Mouse (Mus musculus): Measurements from ENCODE around the gene Nrip1.

Nrip1 gene

DNA sequence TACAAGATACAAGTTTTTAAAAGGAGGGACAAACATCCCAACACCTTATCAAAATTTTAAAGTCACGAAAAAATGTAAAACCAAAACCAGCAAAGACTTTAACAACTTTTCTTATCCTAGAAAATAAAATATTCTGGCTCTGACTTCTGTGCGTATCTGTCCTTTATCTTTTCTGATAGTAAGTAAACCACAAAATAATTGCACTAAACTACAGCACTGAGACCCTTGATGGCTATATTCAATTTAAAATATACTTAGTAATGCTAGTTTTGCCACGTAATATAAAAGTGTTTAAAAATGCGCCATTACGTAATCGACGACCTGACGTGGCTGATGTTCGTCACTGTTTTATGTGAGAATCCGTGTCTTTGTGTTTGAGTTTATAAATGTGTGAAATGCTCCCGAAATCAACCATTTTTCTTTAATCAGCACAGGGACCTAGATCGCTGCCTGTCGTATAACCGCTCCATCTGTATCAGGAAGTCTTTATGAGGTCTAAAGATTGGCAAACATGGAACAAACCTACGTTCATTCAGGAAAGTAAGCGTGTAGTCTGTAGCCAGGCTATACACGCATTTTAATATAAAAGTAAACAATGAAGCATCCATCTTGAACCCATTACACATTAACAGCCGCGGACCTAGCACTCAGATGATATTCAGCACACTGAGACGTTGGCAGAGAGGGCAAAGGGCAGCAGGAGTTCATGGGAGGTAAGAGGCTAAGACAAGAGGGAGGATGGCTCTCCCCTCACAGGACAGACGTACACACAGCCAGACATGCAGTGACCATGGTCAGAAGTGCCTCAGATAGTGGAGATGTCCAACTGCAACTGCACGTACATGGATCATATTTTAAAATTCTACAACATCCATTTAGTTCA, 56.4 kb downstream of the Nrip1 start:
- no peak for DNase-seq (ENCODE audit: low read depth, low spot score)

DNA sequence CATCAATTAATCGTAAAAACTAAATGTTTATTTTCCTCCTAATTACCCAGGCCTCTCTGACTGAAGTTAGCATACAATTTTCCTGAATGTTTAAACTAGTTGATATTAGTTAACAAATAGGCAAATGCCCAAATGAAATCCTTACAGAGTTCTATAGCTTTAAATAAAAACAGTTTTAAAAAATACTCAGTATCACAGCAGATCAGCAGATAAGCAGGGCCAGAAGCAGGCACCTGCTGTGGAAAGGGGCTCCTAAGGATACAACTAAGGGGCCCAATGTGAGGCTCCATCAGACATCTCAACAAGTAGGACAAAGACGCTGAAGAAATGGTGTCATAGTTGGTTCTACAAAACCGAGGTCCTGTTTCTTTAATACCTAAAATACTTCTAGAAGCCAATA, 58.0 kb downstream of the Nrip1 start:
- no peak for DNase-seq (ENCODE audit: low read depth, low spot score)

DNA sequence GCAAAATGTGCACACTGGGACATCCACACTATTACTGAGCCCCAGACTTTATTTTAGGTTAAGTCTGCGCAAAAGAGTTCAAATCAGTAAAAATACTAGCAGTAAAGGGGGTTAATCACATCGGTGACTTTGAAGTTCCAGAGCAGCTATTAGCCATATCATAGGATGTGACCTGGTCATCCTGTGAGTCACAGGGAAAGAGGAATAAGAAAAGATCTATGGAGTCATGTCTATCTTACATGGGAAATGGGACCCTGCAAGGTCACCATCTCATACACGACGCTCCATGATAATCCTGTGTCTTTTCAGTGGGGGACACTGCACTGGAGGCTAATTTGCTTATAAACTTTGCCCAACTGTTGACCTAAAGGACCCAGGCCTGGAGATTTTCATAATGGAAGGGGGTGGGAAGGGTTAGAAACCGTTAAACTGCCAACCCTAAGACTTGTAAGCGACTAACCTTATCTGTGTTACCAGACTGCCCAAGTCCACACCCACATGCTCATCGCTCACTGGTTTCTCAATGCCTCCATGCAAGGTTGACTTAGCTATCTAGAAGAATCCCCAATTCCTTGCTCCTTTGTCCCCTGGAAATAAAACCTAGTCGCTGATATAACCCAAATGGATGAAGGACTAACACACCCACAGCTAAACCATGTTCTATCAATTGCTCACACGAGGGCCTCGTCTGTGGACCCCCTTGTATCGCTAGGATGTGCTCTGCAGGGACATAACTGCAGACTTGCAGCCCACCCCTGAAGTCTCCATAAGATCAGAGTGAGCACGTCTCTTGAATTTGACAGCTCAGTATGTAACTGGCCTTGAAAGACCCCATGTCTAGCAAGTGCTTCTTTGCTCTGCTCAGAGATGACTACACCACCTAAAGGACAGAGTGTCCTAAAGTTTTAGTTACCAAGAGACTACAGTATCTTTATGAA, 59.3 kb downstream of the Nrip1 start:
- DNase-seq (ENCODE audit: low read depth, low spot score): no peak

DNA sequence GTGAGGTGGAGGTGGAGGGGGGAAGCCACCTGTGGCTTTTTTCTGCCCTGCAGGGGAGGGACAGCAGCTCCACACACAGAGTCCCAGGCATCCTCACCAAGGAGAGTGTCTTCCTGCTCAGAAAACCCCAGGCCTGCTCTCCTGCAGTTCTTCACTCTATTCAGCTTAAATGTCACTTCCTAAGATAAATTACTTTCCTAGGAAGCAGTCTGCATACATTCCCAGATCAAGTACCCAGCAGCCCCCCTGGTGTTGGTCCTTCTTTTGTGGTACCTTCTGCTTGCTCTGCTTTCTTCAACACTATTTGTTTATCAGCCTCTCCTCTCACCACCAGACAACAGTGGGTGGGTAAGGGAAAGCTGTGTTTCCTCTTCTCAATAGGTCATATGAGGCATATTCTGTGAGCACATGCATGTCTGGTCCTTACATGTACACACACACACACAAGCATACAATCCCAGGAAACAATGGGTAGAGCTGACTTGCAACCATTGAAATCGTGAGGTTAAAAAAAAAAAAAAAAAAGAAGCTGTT, 60.7 kb downstream of the Nrip1 start:
- no peak for DNase-seq (ENCODE audit: low read depth, low spot score)

DNA sequence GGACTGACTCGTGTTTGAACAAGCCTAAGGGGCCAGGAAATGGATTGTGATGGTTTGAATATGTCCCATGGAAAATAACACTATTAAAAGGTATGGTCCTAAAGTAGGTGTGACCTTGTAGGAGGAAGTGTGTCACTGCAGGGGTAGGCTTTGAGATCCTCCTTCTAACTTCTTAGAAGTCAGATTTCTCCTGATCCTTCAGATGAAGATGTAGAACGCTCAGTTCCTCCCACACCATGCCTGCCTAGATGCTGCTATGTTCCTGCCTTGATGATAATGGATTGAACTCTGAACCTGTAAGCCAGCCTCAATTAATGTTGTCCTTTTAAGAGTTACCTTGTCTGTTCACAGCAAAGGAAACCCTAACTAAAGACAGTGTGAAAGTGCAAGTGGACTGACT, 62.8 kb downstream of the Nrip1 start:
- DNase-seq (ENCODE audit: low read depth, low spot score): no peak

DNA sequence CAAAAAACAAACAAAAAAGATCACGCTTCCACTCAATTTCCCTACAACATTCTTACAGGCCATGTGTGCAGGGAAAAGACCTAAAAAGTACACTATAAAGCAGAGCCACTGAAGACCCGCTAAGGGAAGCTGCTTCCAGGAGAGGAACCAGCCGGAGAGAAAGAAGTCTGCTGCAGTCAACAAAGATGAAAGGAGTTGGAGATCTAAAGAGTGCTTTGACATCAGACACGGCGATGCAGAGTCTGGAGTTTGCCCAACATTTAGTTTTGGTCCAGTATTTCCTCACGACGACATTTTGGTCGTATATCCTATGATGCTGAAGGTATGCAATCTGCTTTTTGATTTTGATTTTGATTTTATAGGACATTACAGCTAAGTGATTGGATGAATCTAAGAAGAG, 63.3 kb downstream of the Nrip1 start:
- peak; percentile 37 for DNase-seq (ENCODE audit: low read depth, low spot score)

DNA sequence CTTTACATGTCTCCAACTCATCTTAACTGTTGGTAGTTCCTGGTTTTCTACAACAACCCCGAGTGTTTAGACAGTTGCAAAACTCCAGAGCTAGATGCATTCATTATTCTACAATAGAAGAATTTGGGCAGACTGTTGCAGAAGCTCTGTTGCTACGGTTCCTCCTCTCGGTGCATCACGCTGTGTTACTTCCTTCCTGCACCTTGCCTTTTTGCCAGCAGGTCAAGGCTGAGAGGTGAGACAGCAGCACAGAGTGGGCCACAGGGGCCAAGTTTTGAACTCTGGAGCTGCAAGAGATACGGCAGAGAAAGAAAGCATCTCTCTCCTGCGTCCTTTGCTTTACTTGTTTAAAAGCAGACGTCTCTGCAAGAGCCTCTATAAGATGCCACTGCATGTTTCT, 64.3 kb downstream of the Nrip1 start:
- no peak for DNase-seq (ENCODE audit: low read depth, low spot score)

DNA sequence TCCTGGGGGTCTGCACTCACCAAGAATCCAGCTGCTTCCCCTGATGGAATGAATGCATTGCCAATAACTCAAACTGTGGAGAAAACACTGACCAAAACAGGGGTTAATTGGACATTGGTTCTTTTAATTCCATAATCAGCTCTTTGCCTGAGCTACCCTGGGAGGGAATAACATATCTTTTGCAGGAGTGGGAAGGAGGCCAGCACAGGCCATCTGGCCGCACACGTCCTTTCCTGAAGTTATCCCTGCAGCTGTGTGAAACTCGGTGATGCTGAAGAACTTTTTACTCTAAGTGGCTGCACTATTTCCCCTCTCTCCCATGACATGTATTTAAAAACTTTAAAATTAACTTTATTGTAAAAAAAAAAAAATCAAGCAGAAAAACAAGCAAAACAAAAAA, 66.6 kb downstream of the Nrip1 start:
- no peak for DNase-seq (ENCODE audit: low read depth, low spot score)

DNA sequence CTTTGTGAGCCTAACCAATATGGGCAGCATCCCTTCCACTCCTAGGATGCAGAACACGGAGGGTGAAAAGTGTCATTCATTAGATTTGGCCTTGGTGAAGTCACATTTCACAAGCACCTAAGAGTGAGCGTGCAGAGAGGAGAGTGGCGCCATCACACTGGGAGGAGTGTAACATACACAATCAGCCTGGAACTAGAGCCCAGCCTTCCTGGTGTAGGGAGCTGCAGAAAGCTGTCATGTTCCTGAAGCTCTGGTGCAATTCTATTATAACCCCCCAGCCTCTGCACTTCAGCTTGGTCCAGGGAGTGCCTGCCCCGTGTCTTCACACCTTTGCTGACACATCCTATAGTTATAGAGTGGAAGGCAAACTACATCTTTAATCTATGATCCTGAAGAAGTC, 67.2 kb downstream of the Nrip1 start:
- no peak for DNase-seq (ENCODE audit: low read depth, low spot score)

DNA sequence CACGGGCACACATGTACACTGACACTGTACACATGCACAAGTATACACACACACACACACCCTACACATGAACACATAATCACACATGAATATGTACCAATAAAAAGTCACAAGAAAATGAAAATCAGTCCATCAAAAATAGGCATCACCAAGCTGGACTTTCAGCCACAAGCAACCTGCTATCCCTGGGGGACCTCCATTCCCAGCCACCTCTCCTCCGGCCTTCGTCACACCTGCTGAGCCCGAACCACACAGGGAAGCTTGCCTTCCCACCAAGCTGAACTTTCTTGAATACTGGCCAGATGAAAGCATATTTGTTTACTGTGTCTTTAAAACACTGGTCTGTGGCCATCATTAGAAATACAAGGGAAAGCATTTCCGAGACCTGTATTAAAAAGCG, 70.2 kb downstream of the Nrip1 start:
- no peak for DNase-seq (ENCODE audit: low read depth, low spot score)

DNA sequence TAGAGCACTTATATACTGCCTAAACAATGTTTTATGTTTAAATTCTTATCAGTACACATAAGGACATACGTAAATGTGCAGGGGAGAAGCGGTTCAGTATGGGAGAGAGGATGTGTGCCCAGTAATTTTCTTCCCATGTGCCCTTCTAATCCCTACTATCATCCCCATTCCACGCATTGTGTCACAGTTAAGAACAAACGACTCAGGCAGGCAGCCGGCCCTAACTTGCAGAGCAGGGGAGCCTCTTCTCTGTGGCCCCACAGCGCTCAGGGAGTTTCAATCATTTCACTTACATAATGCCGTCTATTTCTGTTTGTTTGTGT, 71.9 kb downstream of the Nrip1 start:
- DNase-seq (ENCODE audit: low read depth, low spot score): no peak

DNA sequence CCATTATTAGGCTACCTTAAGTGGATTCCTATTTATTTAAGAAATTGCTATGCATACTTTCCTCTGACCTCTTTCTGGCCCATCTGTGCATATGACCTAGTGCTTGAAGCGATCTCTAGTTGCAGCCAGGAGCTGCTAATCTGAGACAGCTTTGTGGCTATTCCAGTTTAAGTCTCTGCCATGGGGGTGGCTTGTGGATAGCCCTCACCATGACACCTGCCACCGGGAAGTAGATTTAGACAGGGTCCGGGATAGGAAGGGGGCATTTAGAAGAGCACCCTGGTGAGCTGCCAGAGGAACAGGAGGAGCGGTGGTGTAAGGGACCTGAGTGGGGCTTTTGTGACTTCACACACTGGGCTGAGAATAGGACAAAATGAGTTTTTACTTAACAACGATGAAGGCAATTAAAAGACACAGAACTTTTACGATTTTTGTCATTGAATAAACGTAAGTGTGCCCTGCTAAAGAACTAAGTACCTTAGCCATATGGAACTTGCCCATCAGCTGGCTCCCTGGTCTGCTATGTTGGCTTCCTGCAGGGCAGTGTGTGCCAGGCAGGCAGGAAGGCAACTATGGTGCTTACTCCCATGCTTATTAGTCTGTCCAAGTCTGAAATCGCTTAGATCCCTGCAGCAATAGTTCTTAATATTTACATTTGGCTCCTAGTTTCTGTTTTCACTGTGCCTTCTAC, 72.4 kb downstream of the Nrip1 start:
- no peak for DNase-seq (ENCODE audit: low read depth, low spot score)

DNA sequence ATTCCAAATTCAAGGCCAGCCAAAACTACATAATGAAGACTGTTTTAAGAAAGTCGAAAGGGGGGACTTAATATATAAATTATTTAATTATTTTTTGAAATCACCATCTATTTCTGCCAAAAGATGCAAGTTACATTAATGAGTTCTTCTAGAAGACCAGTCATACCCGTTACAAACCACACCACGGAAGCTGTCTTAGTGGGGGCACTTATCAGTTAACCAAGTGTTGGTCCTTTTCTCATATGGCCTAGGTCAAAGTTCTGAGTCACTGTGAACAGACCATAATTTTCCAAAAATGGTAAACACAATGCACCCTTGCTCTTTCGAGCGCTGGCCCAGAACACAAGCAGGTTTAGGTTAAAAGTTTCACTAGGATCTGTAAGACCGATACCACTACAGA, 73.2 kb downstream of the Nrip1 start:
- no peak for DNase-seq (ENCODE audit: low read depth, low spot score)

DNA sequence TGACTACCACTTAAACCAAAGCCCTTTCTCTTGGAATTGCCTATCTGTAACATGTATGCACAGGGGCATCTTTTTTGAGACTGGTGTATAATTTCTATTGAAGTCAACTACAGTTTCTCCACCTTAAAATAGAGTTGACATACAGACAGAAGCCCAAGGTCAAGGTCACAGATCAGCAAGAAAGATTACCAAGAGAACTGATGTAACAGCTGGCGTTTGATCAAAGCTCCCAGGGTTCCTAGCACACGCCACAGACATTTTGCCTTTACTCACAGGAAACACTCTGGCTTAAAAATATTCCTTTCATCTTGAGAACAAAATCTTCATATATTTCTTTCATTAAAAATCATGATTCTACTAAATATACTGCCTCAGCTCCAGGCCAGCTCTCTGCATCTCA, 74.1 kb downstream of the Nrip1 start:
- DNase-seq (ENCODE audit: low read depth, low spot score): peak; percentile 61

DNA sequence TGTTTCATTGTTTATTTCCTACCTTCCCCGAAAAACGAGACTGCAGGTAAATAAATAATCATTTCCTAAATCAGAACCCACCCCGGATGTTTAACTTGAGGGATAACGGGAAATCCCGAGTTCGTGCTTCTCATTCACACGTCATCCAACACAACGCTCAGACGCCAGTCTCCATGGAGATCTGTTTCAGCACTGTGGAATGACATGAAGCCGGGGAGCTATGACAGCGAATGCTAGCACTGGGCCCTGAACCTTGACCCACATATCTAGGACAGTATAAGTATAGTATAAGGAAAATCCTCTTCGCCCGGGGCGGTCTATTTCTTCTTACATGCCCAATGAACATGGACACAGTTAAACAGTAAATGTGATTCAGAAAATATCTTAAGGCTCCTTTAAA, 78.3 kb downstream of the Nrip1 start:
- DNase-seq (ENCODE audit: low read depth, low spot score): no peak

DNA sequence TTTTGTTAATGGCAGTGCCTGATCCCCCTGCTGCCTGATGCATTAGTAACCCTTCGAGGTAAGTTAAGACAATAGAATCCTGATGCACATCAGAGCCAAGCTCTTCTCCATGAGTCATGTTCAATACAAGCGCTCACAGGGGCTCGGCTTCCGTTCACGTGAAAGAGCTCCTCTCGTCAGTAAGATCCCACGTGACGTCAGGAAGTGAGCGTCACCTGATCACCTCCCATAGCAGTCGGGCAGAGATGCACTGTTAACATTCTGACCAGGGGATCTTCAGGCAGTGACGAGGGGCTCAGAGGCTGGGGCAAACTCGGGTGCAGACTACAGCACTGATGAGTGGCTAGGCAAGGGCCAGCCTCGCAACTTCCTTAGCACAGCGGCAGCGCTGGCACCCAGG, 79.1 kb downstream of the Nrip1 start:
- no peak for DNase-seq (ENCODE audit: low read depth, low spot score)

DNA sequence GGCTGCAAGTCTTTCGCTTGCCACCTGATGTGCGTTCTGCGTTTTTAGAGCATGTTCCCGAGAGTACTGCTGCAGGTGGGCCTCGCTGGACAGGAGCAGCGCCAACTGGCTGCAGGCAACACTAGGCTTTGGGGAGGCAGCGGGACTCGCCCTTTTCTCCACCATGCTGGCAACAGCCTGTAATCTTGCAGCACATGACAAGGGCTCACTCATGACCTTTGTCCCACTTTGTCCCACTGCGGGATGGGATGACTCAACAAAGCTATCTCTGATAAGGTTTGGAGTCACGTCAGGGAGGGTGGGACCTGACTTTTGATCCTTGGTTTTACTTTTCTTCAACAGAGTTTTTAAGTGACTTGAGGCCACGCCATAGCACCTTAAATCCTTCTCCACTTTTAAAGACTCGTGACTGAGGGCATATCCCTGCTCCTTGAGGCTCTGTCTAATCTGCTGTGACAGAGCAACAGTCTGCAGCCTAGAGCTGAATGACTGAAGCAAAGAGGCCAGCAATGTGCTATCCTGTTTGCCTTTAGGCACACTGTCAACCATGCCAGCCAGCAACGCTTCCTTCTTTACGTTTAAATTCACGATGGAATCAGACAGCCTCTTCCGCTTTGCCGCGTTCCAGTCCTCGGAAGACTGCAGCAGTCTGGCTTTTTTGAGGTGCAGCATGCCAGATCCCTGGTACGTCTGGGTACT, 79.7 kb downstream of the Nrip1 start:
- DNase-seq (ENCODE audit: low read depth, low spot score): no peak

DNA sequence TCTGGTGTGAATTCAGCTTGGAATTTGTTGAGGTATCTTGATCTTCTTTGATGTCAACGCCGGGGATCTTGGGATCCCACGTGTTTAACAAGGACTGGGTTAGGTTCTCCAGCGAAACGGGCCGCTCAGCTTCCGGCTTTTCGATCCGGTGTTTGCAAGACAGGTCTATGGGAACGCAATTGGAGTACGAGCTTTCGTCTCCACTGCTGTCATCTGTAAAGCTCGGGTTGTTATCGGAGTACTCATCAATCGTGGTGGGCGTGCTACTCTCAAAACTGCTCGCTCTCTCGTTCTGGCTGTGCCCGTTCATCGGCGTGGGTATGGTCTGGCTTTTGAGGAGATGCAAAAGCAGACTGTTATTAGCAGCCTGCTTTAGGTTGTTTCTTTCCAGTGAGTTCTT, 80.5 kb downstream of the Nrip1 start:
- no peak for DNase-seq (ENCODE audit: low read depth, low spot score)

DNA sequence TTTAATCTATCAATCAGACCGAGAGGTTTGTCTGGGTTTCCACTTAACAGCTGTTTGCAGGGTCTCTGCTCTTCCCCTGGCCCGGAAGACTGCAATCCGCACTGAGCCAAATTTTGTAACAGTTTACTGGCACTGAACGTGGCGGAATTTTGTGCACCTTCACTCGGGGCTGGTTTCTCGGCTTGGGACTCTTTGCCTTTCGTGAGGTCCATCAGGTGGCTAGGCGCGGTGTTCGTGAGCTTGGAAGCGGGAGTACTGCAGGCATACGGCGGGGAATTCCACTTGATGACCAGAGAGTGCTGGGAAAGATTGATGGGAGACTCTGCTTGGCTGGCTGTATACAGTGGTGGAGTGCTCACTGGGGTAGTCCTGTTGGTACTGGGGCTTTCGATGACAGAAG, 81.0 kb downstream of the Nrip1 start:
- DNase-seq (ENCODE audit: low read depth, low spot score): no peak

DNA sequence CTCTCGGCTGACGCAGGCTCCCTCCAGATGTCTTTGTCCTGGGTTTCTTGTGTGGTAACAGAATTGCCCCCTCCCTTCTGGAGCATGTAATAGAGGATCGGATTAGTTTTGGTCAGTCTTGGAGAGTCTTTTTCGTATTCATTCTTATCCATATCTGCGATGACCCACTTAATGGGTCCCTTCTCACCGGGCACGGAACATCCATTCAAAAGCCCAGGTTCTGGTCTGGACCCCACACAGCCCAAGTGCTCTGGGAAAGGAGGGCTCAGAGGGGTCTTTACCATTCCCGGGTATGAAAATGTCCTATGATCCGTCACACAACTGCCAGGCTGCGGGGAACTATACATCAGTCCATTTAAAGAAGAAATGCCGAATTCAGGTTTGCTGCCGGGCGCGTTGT, 82.3 kb downstream of the Nrip1 start:
- no peak for DNase-seq (ENCODE audit: low read depth, low spot score)

DNA sequence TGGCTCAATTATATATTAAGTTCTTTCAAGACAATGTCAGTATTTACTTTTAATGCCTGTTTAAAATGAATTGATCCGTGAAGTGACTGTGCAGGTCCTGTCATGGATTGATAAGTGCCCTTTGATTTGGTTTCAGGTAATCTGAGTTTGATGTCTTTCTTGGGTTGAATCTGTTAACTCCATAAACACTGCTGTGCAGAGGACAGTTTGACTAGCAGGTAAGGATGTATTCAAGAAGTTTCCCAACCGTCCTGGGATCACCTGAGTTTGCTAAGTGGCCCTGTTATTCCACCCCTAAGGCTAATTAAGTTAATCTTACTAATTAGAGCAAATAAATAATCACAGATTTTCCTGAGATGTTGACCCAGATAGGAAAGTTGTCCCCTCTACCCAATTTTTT, 84.1 kb downstream of the Nrip1 start:
- DNase-seq (ENCODE audit: low read depth, low spot score): no peak
